Mouse (Mus musculus) liver, postnatal 0 days (tissue): ENCODE measurements at regions not wholly inside any gene's neighbourhood (a gene's known extent, or its start where the extent isn't known, plus 50 kb on each side); places are given as distances from the start of the nearest gene placed in this dataset.
A peak's percentile ranks its signal among the peaks of the same experiment; 100 is the strongest.

Experiments
- ATAC-seq: fragments of 200-750 bp; cut with Nextera tagmentation; 2 replicates; pipeline ENCODE4 v1.8.0; 2017; ENCODE audit warnings: mild to moderate bottlenecking, moderate library complexity
- DNase-seq: peaks from one replicate; pipeline ENCODE4 v3.0.0-alpha.2; 2016
- H3K27ac ChIP-seq: fragments of 300-500 bp; sonication (generic); 2 replicates; pipeline ENCODE4 v1.5.1; 2014; ENCODE audit warnings: antibody characterized with exemption, moderate library complexity, mild to moderate bottlenecking, low read depth
- H3K27me3 ChIP-seq: fragments of 300-500 bp; sonication (generic); 2 replicates; pipeline ENCODE4 v1.6.1; 2014; ENCODE audit warnings: low read length, control low read depth, mixed read lengths; ENCODE audit not compliant: insufficient read depth
- H3K36me3 ChIP-seq: fragments of 300-500 bp; sonication (generic); replicated peaks from 2 replicates; pipeline ENCODE4 v1.6.1; 2014; ENCODE audit warnings: mild to moderate bottlenecking, control low read depth, low read length, moderate library complexity, mixed read lengths; ENCODE audit not compliant: insufficient read depth
- H3K4me1 ChIP-seq: fragments of 300-500 bp; sonication (generic); 2 replicates; pipeline ENCODE4 v1.6.1; 2014; ENCODE audit warnings: antibody characterized with exemption, mild to moderate bottlenecking, control low read depth; ENCODE audit not compliant: insufficient read depth
- H3K4me2 ChIP-seq: fragments of 300-500 bp; sonication (generic); 2 replicates; pipeline ENCODE4 v1.6.1; 2014; ENCODE audit warnings: low read depth, mild to moderate bottlenecking, low read length, moderate library complexity, mixed read lengths
- H3K4me3 ChIP-seq: fragments of 300-500 bp; sonication (generic); 2 replicates; pipeline ENCODE4 v1.5.1; 2014; ENCODE audit warnings: low read depth, low read length
- H3K9ac ChIP-seq: fragments of 300-500 bp; sonication (generic); replicated peaks from 2 replicates; pipeline ENCODE4 v1.6.1; 2014; ENCODE audit warnings: mild to moderate bottlenecking, moderate library complexity
- H3K9me3 ChIP-seq: fragments of 300-500 bp; sonication (generic); 2 replicates; pipeline ENCODE4 v1.6.1; 2016; ENCODE audit warnings: mild to moderate bottlenecking, control low read depth, low read length, mixed read lengths
- CTCF ChIP-seq: sonication (generic); IDR thresholded peaks from 2 replicates; pipeline ENCODE4 v1.5.1; 2016; ENCODE audit warnings: antibody characterized with exemption, low read depth
- EP300 ChIP-seq: IDR thresholded peaks from 2 replicates; pipeline ENCODE4 v1.6.1; 2016; ENCODE audit warnings: antibody characterized with exemption, low read depth, mild to moderate bottlenecking
- WGBS: fragments of 180-500 bp; shearing (Covaris S2); extraction: QIAGEN DNeasy Blood & Tissue Kit; methylation state at CpG from one replicate; pipeline ENCODE4 v1.1.7; 2014; ENCODE audit not compliant: insufficient replicate concordance; 5-methylcytosine and 5-hydroxymethylcytosine counted together

GRCm38 (mm10) chr14:24930251-24930650 lies 443.3 kb downstream of the Rps24 start:
- H3K4me3 ChIP-seq, result no peak overlapping the region
- no peak overlapping the region for H3K27ac ChIP-seq
- H3K4me2 ChIP-seq, result no peak overlapping the region
- no peak overlapping the region for H3K9ac ChIP-seq
- WGBS, result 38% methylated on average over 7 of the region's 7 CpGs
- no peaks in the 10 kb centered on the region for H3K9me3 ChIP-seq
- H3K4me1 ChIP-seq, result no peaks in the 10 kb centered on the region
- TF ChIP-seq CTCF (no peak), EP300 (no peak)
- DNase-seq (no peak), ATAC-seq (no peak)
- no peaks in the 10 kb centered on the region for H3K36me3 ChIP-seq
- no peaks in the 10 kb centered on the region for H3K27me3 ChIP-seq

GRCm38 (mm10) chr14:24937876-24938275 lies 451.0 kb downstream of the Rps24 start:
- no peaks in the 10 kb centered on the region for H3K4me1 ChIP-seq
- ATAC-seq, result no peak
- H3K9ac ChIP-seq, result no peak overlapping the region
- H3K4me2 ChIP-seq, result no peak overlapping the region
- H3K27ac ChIP-seq, result no peak overlapping the region
- no peaks in the 10 kb centered on the region for H3K9me3 ChIP-seq
- no peak for TF ChIP-seq EP300
- TF ChIP-seq CTCF, result no peak
- no peak overlapping the region for H3K4me3 ChIP-seq
- no peaks in the 10 kb centered on the region for H3K36me3 ChIP-seq
- no peak for DNase-seq
- no peaks in the 10 kb centered on the region for H3K27me3 ChIP-seq
- 71% methylated on average over 2 of the region's 2 CpGs for WGBS

- 69% methylated on average over 4 of the region's 4 CpGs for WGBS
- TF ChIP-seq EP300, result no peak
- no peak for TF ChIP-seq CTCF
- Histone ChIP-seq H3K4me3 (no peak overlapping the region), H3K4me1 (no peaks in the 10 kb centered on the region), H3K27me3 (no peaks in the 10 kb centered on the region), H3K27ac (no peak overlapping the region), H3K4me2 (no peak overlapping the region), H3K9me3 (no peaks in the 10 kb centered on the region), H3K36me3 (no peaks in the 10 kb centered on the region), H3K9ac (no peak overlapping the region)
- ATAC-seq (no peak), DNase-seq (no peak)
Observed at GRCm38 (mm10) chr14:24939068-24939467, 452.1 kb downstream of the Rps24 start.

- no peak for DNase-seq
- no peak overlapping the region for H3K27ac ChIP-seq
- H3K36me3 ChIP-seq, result no peaks in the 10 kb centered on the region
- H3K27me3 ChIP-seq, result no peaks in the 10 kb centered on the region
- no peaks in the 10 kb centered on the region for H3K9me3 ChIP-seq
- WGBS, result 71% methylated on average over 9 of the region's 9 CpGs
- H3K4me1 ChIP-seq, result no peaks in the 10 kb centered on the region
- no peak overlapping the region for H3K4me2 ChIP-seq
- no peak for TF ChIP-seq EP300
- 0 out of 2 replicates have a peak, but pooled peaks have one; percentile 10 for TF ChIP-seq CTCF
- H3K4me3 ChIP-seq, result no peak overlapping the region
- no peak for ATAC-seq
- H3K9ac ChIP-seq, result no peak overlapping the region
Observed at GRCm38 (mm10) chr14:24939476-24940200, 452.7 kb downstream of the Rps24 start.

GRCm38 (mm10) chr14:24945716-24946115 lies 458.8 kb downstream of the Rps24 start:
- H3K4me1 ChIP-seq, result no peaks in the 10 kb centered on the region
- H3K27me3 ChIP-seq, result no peaks in the 10 kb centered on the region
- ATAC-seq, result no peak
- H3K9ac ChIP-seq, result no peak overlapping the region
- TF ChIP-seq CTCF, result peak; percentile 48; the same call in 1 of the 2 replicates
- no peak for TF ChIP-seq EP300
- H3K9me3 ChIP-seq, result no peaks in the 10 kb centered on the region
- no peak overlapping the region for H3K4me2 ChIP-seq
- no peak overlapping the region for H3K4me3 ChIP-seq
- no peaks in the 10 kb centered on the region for H3K36me3 ChIP-seq
- no peak for DNase-seq
- WGBS, result 44% methylated on average over 2 of the region's 2 CpGs
- H3K27ac ChIP-seq, result no peak overlapping the region

- TF ChIP-seq EP300 (no peak), CTCF (no peak)
- no peak overlapping the region for H3K9ac ChIP-seq
- no peak overlapping the region for H3K4me3 ChIP-seq
- no peak overlapping the region for H3K27ac ChIP-seq
- no peak overlapping the region for H3K4me2 ChIP-seq
- ATAC-seq (no peak), DNase-seq (no peak)
- WGBS, result 78% methylated on average over 5 of the region's 5 CpGs
- no peaks in the 10 kb centered on the region for H3K36me3 ChIP-seq
- no peaks in the 10 kb centered on the region for H3K9me3 ChIP-seq
- no peaks in the 10 kb centered on the region for H3K27me3 ChIP-seq
- H3K4me1 ChIP-seq, result no peaks in the 10 kb centered on the region
Observed at GRCm38 (mm10) chr14:24947084-24947483, 460.2 kb downstream of the Rps24 start.
